Mouse (Mus musculus) cerebellum, adult 9-11 months (tissue): Measurements from ENCODE around the gene Nup35.
A peak's percentile ranks its signal among the peaks of the same experiment; 100 is the strongest.

ENCODE experiments used
- DNase-seq: peaks from one replicate; pipeline ENCODE4 v3.0.0; 2022

The Nup35 gene

DNA sequence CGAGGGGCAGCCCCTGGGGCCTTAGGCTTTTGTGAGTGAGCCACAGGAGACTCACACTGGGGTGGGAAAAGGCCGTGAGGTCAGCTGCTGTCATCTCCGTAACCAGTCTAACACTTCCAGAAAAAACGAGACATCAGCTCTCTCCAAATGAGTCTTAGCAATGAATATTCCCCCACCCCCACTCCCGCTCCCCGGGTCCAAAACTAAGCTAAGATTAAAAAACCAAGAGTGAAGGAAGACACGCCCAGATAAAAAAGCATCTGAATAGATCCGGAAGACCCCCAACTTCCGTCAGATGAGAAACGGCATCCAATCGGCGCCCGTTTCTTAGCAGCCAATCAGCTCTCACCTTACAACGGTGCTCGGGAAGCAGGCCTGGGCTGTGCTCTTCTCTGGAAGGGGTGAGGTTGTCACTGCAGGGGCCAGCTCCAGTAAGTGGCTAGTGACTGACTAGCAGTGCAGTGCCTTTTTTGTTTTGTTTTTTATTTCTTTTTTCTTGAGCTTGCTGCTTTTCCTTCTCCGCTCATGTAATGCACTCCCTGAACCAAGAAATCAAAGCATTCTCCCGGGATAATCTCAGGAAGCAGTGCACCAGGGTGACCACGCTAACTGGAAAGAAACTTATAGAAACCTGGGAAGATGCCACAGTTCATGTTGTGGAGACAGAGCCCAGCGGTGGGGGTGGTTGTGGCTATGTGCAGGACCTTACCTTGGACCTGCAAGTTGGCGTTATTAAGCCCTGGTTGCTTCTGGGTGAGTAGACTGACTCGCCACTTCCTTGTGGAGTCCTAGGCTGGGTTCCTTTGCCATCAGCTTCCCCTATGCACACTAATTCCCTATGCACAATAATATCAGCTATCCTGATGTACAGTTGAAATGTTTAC, at the start of gene Nup35, which contains the start of gene Dusp19:
Nup35 (plus strand) TSS at position 383 of the 884 bp plus-strand sequence.
Dusp19 (plus strand) TSS at position 192 of the 884 bp plus-strand sequence.
- peak; percentile 93 for DNase-seq

DNA sequence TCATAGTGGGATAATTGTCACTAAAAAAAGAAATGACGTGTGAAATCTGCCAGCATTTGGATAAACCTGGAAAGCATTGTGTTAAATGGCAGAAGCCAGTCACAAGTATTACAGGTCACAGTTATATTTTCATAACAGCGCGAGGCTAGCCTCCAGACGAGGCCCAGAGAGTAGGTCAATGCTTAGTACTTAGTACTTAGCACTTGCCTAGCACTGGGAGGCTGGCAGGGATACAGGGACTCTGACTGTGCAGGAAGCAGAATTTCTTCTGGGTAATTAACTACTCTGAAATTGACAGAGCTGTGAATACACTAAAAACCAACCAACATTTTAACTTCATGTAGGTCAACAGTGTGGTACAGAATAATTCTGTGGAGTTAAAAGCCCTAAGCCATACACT, 49.6 kb upstream of the Nup35 start:
- DNase-seq = peak; percentile 42

- no peak for DNase-seq
These were observed 46.4 kb upstream of the Nup35 start for GRCm38 (mm10) chr2:80570656-80571055.

- DNase-seq = no peak
These were observed 39.8 kb upstream of the Nup35 start for GRCm38 (mm10) chr2:80577286-80577685.

DNA sequence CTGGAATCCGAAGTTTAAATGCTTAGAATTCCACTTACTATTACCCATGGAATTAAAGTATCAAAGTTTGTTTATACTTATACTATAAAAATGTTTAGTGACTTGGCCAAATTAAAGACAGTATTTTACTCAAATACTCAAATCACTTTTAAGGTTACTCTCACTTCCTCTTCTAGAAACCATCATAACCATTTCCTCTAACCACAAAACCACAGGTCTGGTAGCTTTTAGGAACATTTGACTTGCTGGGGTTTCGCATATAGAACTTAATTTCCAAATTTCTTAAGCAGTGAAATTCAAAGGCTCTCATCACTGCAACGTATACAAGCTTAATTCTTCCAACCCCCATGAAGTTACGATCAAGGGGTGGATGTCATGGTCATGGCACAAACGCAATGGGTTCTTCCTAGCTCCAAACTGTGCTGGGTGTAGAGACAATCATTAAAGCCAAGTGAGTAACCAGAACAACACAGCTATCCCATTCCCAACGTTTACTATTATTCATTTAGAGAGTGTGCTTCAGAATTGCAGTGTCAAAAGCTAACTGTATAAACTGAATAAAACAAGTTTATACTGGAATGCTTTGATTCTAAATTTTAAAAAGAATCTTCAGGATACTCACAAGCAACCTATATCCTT, 37.7 kb upstream of the Nup35 start:
- DNase-seq = no peak

DNA sequence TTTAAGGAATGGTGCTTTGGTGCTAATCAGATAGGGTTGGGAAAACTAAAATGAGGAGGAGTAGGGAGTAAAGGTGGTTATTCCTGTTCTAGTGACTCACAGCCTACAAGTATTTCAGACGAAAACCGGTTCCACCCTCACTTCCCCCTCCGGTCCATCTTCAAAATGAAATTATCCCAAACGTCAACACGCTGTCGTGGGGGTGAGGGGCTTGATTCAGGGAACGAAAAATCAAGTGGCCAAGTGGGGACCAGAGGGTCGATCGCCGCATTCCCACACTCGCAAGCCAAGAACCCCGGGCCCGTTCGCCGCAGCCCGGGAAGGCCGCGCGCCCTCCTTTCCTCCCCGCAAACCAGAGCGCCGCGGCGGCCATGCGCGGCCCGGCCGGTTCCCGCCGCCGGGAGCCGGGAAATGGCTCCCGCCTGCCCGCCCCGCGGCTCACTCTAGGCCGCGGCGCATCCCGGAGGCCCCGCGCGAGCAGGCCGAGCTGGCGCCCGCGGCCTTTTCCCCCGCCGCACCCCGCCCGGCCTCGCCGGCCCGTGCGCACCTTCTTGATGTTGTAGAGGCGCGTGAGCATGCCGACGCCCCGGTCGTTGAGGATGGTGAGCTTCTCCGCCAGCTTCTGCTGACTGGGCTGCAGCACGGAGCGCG, 36.6 kb upstream of the Nup35 start:
- DNase-seq = peak; percentile 53

DNA sequence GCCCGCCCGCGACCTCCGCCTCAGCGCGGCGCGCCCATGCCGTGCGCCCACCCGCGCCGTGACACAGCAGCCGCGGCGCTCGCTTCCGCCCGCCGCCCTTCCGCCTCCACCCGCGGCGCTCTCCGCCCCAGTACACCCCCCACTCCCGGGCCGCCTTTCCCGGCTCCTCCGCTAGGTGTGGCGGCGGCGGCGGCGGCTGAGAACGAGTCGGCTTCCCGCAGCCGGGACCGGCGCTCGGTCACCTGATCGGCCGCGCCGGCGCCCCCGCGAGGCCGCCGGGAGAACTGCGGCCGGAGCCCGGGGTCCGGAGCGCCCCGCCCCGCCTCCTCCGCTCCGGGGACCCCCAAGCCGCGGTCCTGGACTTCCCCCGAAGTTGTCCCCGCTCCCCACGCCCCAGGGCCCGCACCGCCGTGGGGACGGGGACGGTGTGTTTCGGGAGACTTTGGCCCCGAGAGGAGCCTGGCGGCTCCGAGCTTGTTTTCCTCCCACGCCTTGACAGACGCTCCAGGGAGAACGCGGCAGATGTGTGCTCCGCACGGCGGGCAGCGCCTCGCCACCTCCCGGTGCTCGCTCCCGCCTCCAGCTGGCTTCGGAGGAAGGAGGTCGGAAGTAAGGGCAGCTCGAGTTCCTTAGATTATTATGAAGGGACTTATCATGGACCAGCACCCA, 35.9 kb upstream of the Nup35 start, which contains the start of gene Nckap1:
Nckap1 (minus strand) TSS at position 338 of the 669 bp plus-strand sequence.
- peak; percentile 91 for DNase-seq

DNA sequence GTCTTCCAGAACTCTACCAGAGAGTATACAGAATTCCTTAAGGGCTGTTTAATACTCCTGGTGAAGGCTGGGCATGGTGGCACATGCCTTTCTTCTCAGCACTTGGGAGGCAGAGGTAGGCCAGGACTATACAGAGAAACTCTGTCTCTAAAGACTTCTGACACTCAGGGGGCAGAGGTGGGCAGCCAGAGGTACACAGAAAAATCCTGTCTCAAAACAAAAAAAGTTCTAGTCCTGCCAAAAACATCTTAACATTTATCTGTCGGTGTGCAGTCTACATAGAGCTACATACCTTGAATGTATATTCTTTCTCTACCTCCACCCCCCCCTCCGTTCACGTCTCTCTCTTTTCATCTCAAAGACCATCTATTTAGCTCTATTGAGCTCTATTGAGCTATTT, 34.7 kb upstream of the Nup35 start:
- DNase-seq = no peak

- DNase-seq = no peak
These were observed 22.7 kb upstream of the Nup35 start for GRCm38 (mm10) chr2:80594215-80594918.

GRCm38 (mm10) chr2:80596960-80597359, 20.1 kb upstream of the Nup35 start:
- DNase-seq = no peak

GRCm38 (mm10) chr2:80599850-80600249, 17.2 kb upstream of the Nup35 start:
- DNase-seq = no peak

DNA sequence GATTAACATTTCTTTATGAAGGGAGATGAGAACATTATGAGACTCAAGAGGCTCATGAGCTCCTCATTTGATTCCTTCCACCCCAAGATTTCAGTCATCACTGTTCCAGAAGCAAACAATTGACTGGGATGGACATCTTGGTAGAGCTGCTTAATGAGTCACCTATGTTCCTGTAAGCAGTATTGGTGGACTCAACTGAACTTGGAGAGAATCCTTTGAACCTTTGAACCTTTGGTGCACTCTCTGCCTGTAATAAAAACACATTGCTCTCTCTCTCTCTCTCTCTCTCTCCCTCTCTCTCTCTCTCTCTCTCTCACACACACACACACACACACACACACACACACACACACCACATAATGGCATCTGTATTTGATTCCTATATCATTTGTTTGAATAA, 16.4 kb upstream of the Nup35 start:
- no peak for DNase-seq

DNA sequence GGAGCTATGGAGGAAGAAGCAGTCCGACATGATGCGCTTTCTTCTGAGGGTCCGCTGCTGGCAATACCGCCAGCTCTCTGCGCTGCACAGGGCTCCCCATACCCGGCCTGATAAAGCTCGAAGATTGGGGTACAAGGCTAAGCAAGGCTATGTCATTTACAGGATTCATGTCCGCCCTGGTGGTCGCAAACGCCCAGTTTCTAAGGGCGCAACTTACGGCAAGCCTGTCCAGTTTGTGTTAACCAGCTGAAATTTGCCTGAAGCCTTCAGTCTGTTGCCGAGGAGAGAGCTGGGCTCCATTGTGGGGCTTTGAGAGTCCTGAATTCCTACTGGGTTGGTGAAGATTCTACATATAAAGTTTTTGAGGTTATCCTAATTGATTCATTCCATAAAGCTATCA, 14.3 kb upstream of the Nup35 start:
- no peak for DNase-seq

- peak; percentile 12 for DNase-seq
These were observed 13.1 kb upstream of the Nup35 start for GRCm38 (mm10) chr2:80603771-80604426.

DNA sequence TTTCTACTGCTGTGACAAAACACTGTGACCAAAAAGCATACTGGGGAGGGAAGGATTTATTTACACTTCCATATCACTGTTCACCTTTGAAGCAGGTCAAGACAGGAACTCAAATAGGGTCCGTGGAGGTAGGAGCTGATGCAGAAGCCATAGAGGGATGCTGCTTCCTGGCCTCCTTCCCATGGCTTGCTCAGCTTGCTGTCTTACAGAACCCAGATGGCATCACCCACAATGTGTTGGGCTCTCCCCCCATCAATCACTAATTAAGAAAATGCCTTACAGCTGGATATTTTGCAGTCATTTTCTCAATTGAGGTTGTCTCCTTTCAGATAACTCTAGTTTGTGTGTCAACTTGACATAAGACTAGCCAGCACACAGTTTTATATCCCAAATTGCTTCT, 4.8 kb upstream of the Nup35 start:
- DNase-seq = no peak

- DNase-seq = peak; percentile 30
These were observed 4.2 kb upstream of the Nup35 start for GRCm38 (mm10) chr2:80612796-80613195.

DNA sequence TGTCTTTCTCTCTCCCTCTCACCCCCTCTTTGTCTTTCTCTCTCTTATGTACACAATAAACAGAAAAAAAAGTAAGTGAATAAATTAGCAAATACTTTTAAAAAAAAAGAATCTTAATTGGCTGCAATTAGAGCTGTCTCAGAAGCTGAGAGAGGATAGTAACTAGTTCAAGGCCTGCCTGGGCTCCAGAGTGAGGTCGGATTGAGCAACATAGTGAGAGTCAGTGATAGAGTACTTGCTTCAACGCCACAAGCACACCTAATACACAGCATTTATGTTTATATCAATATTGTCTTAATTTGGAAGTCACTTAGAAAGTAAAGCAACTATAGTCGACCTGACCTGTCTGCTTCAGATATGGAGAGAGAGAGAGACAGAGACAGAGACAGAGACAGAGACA, 2.0 kb downstream of the Nup35 start:
- DNase-seq = no peak

DNA sequence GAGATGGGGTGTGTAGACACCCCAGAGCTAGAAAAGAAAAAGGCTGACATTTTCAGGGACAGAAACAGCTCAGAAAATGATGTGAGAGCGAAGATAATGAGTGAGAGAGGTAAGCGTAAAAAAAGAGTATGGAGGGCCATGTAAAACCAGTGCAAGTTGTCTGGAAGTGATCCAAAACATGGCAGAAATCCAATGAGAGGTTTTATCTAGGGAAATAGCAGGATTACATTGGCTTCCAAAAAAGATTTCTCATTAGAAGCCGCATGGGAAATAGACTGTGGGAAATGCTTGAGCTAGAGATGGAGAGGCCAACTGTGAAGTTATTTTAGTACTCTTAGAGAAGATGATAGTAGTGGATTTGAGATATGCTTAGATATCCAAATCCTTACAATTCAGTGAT, 4.9 kb downstream of the Nup35 start:
- DNase-seq = no peak

DNA sequence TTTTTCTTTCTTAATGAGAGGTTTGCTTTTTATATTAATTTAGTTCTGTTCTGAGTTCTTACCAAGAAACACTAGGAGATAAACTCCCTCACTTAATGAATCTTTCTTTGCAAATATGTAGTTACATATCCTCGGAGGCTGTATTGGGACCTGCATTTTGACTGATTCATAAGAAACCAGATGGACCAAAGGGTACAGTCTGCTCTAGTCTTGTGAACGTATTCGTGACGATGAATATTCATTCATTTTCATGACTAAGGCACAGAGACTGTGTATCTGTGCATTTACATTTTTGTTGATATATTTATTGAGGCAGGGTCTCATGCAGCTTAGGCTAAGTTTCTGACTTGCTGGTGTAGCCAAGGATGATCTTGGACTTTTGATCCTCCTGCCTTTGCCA, 7.5 kb downstream of the Nup35 start:
- DNase-seq = no peak

DNA sequence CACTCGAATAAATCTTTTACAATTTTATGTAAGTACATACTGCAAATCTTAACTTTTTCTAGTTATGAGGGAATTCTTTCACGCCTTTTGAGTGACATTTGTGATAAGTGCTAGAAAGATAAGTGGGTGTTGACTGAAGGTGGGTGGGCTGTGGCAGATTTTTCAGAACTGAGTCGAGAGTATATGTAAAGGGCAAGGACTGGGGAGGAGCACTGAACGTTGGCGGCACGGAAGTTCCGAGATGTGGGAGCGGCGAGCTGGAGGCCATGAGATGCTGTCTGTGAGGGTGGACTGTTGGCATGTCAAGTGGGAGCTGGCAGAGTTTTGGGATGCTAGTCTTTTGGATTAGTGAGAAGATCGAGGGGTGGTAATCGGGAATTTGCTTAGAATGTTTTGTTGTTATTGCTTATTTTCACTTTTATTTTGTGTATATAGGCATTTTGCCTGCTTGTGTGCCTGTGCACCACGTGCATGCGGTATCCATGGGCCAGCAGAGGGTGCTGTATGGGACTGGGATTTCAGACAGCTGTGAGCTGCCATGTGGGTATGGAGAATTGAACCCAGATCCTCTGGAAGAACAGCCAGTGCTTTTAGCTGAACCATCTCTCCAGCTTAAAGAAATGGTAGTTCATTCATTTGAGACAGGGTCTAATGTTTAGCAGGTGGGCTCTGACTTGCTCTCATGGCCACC, 15.4 kb downstream of the Nup35 start:
- DNase-seq = no peak
